Mouse (Mus musculus) embryonic fibroblast, embryonic 13.5 days (primary cell): ENCODE measurements around the gene Hoxd3. TPM values are rescaled to one million over a fixed set of nuclear protein-coding genes. Genes with fewer than 3 reads are reported as not detected.
A peak's percentile ranks its signal among the peaks of the same experiment; 100 is the strongest.

ENCODE experiments used
- H3K27ac ChIP-seq: 2 replicates; pipeline ENCODE4 v1.5.1; 2012; ENCODE audit warnings: low read length, control low read depth, inconsistent platforms; ENCODE audit not compliant: insufficient read depth
- H3K4me1 ChIP-seq: 2 replicates; pipeline ENCODE4 v1.6.1; 2011; ENCODE audit warnings: low read length; ENCODE audit not compliant: control insufficient read depth, insufficient read depth
- H3K4me3 ChIP-seq: 2 replicates; pipeline ENCODE4 v1.5.1; 2011; ENCODE audit warnings: mild to moderate bottlenecking, control low read depth, low read length; ENCODE audit not compliant: insufficient read depth
- CTCF ChIP-seq: IDR thresholded peaks from 2 replicates; pipeline ENCODE4 v1.5.1; 2011; ENCODE audit warnings: mild to moderate bottlenecking, control low read depth, low read length, moderate library complexity, borderline replicate concordance; ENCODE audit not compliant: insufficient read depth
- POLR2A ChIP-seq: IDR thresholded peaks from 2 replicates; pipeline ENCODE4 v1.6.1; 2011; ENCODE audit warnings: low read depth, mild to moderate bottlenecking, control low read depth, low read length, moderate library complexity
- polyA plus RNA-seq: library from polyadenylated mRNA; stranded (reverse); fragments of >200 nt; gene quantifications from 2 replicates; pipeline ENCODE4 v1.2.4, GENCODE M21; 2011; ENCODE audit warnings: low read depth; ENCODE audit not compliant: missing spikeins, insufficient read length

Hoxd3 gene
- polyA plus RNA-seq, 1 experiment: 3.3 TPM

DNA sequence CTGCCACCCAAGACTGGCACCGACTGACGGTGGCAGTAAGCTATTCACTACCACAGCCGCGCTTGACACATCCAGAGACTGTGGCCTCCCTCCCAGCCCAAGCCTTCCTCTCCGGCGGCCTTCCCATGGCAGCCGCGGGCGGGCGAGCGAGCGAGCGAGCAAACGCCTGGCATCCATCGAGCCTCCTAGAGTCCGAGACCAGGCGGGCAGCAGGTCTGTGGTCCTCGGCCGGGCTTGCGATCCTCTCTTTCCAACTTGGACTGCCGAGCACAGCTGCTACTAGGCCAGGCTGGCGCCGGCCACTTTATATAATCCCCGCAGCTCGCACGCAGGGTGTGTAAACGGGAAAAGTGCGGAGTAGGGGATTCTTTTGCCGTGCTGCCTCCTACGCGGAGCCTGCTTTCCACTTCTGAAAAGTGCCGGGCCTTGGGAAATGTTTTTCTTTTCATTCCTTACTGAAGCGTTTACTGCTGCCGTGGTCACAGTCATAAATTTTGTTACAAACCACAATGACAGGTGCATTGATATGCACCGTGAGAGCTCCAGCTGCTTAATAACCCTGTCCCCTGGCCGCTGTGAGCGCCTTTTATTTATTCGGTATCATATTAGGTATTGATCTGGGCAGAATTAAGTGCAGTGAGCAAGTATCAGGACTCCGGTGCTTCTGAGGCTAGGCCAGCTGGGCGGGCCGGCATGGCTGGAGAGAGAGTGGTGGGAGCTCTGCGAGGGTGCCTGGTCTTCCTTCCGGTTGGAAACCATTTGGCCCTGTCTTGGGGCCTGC lies 28.8 kb downstream of the Hoxd3 start:
- H3K4me3 ChIP-seq: 0 out of 2 replicates have a peak overlapping the region, but pooled peaks have one; percentile 8
- H3K27ac ChIP-seq: no peak overlapping the region; the same call in 1 of the 2 replicates
- TF ChIP-seq CTCF (no peak), POLR2A (no peak; the same call in 1 of the 2 replicates)
- H3K4me1 ChIP-seq: no peaks in the 10 kb centered on the region

DNA sequence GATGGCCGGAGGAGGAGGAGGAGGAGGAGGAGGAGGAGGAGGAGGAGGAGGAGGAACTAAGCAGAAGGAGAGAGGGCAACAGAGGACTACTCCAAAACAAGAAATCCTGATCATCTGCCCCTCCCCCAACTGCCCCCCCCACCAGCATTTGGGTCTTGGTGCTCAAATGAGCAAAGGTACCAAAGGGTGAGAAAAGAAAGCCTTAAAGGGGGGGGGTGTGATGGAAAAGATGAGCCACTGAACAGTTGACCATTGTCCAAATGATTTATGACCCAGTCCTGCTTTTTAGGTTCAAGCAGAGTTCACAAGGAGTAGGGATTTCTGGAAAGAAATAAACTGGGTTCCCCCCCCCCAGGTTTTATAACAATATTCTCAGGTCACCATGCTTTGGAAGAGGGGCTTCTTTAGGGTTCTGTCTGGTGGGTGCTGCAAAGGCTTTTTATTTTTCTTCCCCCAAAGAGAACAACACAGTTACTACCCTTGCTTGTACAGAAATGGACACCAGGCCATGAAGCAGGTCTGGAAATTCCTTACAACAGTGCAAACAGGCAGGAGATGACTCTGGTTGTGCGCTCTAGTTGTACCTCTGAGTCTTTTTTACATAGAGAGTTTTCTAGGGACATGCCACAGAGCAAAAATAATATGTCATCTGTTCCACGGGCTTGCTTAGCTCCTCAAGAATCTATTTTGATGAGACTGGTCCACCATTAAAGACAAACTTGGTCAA lies 29.7 kb downstream of the Hoxd3 start:
- no peak overlapping the region for H3K4me3 ChIP-seq
- no peak for TF ChIP-seq POLR2A
- H3K4me1 ChIP-seq: no peaks in the 10 kb centered on the region
- H3K27ac ChIP-seq: no peak overlapping the region

DNA sequence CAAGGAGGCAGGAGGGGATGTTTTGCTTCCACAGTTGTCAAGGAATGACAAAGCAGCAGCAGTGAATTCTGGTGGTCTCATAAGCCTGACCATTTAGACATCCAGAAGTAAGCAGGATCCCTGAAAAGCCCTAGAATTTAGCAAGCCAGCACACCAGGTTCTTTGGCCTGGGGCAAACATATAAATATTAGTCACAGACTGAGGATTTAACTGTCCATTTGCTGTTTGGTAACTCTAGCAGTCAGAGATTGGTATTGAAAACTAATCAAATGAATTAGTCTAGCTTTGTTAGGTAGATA lies 30.2 kb downstream of the Hoxd3 start:
- H3K4me3 ChIP-seq: no peak overlapping the region
- TF ChIP-seq CTCF: no peak
- H3K27ac ChIP-seq: no peak overlapping the region
- no peaks in the 10 kb centered on the region for H3K4me1 ChIP-seq

DNA sequence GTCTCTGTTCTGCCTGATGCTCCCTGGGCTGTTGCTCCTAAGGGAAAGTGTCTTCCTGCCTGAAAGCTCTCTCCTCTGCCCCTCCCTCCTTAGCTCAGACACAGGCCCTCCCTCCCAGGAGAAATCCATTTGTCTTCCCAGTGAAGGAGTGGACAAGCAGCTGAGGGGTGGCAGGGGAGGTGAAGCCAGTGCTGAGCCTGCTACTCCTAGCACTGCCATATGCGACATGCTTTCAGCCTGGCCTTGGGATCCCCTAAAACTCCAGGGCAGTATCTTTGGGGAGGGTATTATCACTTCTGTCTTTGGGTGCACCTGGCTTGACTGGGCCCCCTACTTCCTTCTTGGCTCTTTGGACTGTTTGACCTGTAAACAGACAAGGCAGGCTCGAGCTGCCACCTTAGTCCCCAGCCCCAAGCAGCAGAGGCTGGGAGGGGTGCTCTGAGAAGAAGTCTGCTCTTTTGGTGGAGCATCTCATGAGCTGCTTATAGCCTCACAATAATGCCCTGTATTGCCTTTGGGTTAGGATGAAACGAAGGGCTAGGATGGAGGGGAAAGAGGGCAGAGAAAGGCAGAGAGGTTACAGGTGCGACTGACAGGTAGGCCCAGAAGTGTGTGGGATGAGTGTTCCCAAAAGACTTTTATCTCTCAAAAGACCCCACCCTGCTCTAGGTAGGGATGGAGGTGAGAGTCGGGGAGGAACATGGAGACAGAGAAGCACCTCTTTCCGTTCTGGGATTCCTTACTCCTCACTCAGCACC lies 34.0 kb downstream of the Hoxd3 start:
- H3K27ac ChIP-seq: no peak overlapping the region
- TF ChIP-seq POLR2A: no peak
- TF ChIP-seq CTCF: no peak
- peaks cover 7% of the 10 kb centered on the region; the same call in 1 of the 2 replicates for H3K4me1 ChIP-seq
- no peak overlapping the region for H3K4me3 ChIP-seq

GRCm38 (mm10) chr2:74746298-74746921 lies 34.7 kb downstream of the Hoxd3 start:
- Histone ChIP-seq H3K27ac (no peak overlapping the region), H3K4me1 (peaks cover 7% of the 10 kb centered on the region; the same call in 1 of the 2 replicates), H3K4me3 (no peak overlapping the region)
- no peak for TF ChIP-seq CTCF
- TF ChIP-seq POLR2A: no peak

- Histone ChIP-seq H3K4me1 (peaks cover 7% of the 10 kb centered on the region; the same call in 1 of the 2 replicates), H3K27ac (no peak overlapping the region), H3K4me3 (no peak overlapping the region; the same call in 1 of the 2 replicates)
- TF ChIP-seq POLR2A: no peak
- no peak for TF ChIP-seq CTCF
Observed at GRCm38 (mm10) chr2:74747006-74747405, 35.3 kb downstream of the Hoxd3 start.

GRCm38 (mm10) chr2:74747661-74748141 lies 36.0 kb downstream of the Hoxd3 start:
- Histone ChIP-seq H3K4me1 (peaks cover 7% of the 10 kb centered on the region; the same call in 1 of the 2 replicates), H3K4me3 (no peak overlapping the region), H3K27ac (no peak overlapping the region)
- TF ChIP-seq POLR2A (no peak), CTCF (no peak)

DNA sequence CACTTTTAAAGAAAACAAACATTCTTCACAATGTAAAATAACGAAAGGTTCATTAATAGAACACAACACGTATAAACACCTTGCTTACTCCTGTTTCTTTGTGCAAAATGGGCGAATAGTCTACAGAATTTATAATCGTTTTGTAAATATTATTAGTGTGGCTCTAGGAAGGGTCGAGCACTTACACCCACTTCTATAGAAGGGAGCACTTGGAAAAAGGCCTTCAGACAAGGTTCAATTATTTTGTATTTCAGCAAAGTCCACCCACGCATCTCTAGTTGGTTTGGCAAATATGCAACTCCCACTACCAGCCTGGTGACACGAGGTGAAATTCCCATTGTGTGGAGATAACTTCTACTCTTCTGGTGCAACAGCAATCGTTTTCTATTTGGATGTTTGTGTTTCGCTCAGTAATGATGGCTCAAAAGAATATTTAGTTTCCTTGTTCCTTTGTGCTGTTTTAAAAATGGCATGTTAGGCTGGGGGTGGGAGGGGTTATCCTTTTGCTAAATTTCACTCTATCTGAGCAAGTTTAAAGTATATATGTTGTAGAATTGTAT lies 36.8 kb downstream of the Hoxd3 start:
- H3K4me3 ChIP-seq: no peak overlapping the region
- peaks cover 7% of the 10 kb centered on the region; the same call in 1 of the 2 replicates for H3K4me1 ChIP-seq
- no peak overlapping the region for H3K27ac ChIP-seq
- TF ChIP-seq POLR2A (no peak), CTCF (no peak)

GRCm38 (mm10) chr2:74749337-74750121 lies 37.8 kb downstream of the Hoxd3 start:
- no peak overlapping the region for H3K27ac ChIP-seq
- TF ChIP-seq CTCF (no peak), POLR2A (no peak)
- peaks cover 7% of the 10 kb centered on the region; the same call in 1 of the 2 replicates for H3K4me1 ChIP-seq
- 0 out of 2 replicates have a peak overlapping the region, but pooled peaks have one; percentile 2 for H3K4me3 ChIP-seq
